Mouse (Mus musculus) lung, adult 2 months (tissue): ENCODE measurements around the gene Gm17364.

Experiments
- CTCF ChIP-seq: fragments of 200-500 bp; IDR thresholded peaks from 2 replicates; pipeline ENCODE4 v1.5.1; 2011; ENCODE audit warnings: mild to moderate bottlenecking, low read length, control low read depth; ENCODE audit not compliant: insufficient read depth
- POLR2A ChIP-seq: fragments of 200-500 bp; IDR thresholded peaks from 2 replicates; pipeline ENCODE4 v1.6.1; 2011; ENCODE audit warnings: low read depth, mild to moderate bottlenecking, control low read depth, low read length, borderline replicate concordance; ENCODE audit errors: extremely low read depth

DNA sequence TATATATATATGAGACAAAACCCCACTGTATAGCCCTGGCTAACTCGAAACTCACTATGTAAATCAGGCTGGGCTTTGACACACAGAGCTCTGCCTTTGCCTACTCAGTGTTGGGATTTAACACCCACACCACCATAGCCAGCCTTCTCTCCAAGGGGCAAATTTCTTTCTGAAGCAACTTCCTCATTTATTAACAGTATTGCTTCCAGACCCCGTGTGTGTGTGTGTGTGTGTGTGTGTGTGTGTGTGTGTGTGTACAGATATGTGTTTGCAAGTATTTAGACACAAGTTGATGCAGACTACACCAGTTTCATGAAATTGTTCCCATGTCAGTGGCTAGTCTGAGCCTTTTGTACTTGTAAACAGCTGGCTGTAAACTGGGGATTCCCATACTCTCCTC is 32.2 kb downstream of the Gm17364 start:
- TF ChIP-seq POLR2A: no peak
- no peak for TF ChIP-seq CTCF
